In genomic region chr2:35338707-35339106, GRCm38 (mm10) we compare ENCODE assay signal across 12 mouse cellular contexts. TPM values are rescaled to one million over a fixed set of nuclear protein-coding genes. Genes with fewer than 3 reads are reported as not detected.
DNase-seq lines count a peak whose midpoint lies in the region; ATAC-seq and TF ChIP-seq lines count a peak whose summit lies in the region.
"Had no signal": no experiment of that assay in that cellular context is flagged by ENCODE, and none has a peak within 500 bp of the region (broad histone marks: within the 10 kb centered on the region; RNA-seq: fewer than 3 reads in every experiment).

No protein-coding gene starts in this region.

- H3K27ac ChIP-seq in heart, adult 2 months = peak overlapping the region; percentile 94
- H3K27ac ChIP-seq in heart, embryonic 11.5 days (ENCODE audit: low read depth, low read length) = no peak overlapping the region
- H3K27ac ChIP-seq in brown adipose tissue, adult 24 weeks (replicated peaks; ENCODE audit: low read depth, low read length) = peak overlapping the region; percentile 82
- H3K27ac ChIP-seq in intestine, embryonic 15.5 days = 0 out of 2 replicates have a peak overlapping the region, but pooled peaks have one; percentile 62
- no peak overlapping the region for H3K27ac ChIP-seq in hindbrain, postnatal 0 days
- H3K27ac ChIP-seq: midbrain, embryonic 13.5 days had no signal

- H3K9me3 ChIP-seq in heart, embryonic 11.5 days (replicated peaks; ENCODE audit: control insufficient read depth, low read length) = no peaks in the 10 kb centered on the region
- no peaks in the 10 kb centered on the region for H3K9me3 ChIP-seq in intestine, embryonic 15.5 days
- H3K9me3 ChIP-seq in hindbrain, postnatal 0 days (ENCODE audit: low read length) = no peaks in the 10 kb centered on the region; the same call in 1 of the 2 replicates
- H3K9me3 ChIP-seq: midbrain, embryonic 13.5 days had no signal

- no peak for TF ChIP-seq EP300 in heart, adult 2 months (IDR thresholded peaks at IDR 0.05; ENCODE audit: insufficient read depth, low read depth, low read length)

- 25% methylated on average over 6 of the region's 6 CpGs for WGBS in heart, adult 2 months
- WGBS in heart, embryonic 11.5 days (ENCODE audit: insufficient replicate concordance) = 81% methylated on average over 6 of the region's 6 CpGs
- WGBS in intestine, embryonic 15.5 days = 48% methylated on average over 6 of the region's 6 CpGs
- 70% methylated on average over 6 of the region's 6 CpGs for WGBS in hindbrain, postnatal 0 days

- H3K36me3 ChIP-seq in heart, adult 2 months (ENCODE audit: control insufficient read depth, insufficient read depth, low read length) = peaks cover 4% of the 10 kb centered on the region
- no peaks in the 10 kb centered on the region for H3K36me3 ChIP-seq in heart, embryonic 11.5 days (ENCODE audit: control insufficient read depth, insufficient read depth, low read length)
- H3K36me3 ChIP-seq in intestine, embryonic 15.5 days = no peaks in the 10 kb centered on the region
- H3K36me3 ChIP-seq in hindbrain, postnatal 0 days (ENCODE audit: insufficient read depth, low read length) = no peaks in the 10 kb centered on the region
- H3K36me3 ChIP-seq: midbrain, embryonic 13.5 days had no signal

- TF ChIP-seq CTCF in heart, adult 2 months (IDR thresholded peaks at IDR 0.05) = no peak
- no peak for TF ChIP-seq CTCF in hindbrain, postnatal 0 days (IDR thresholded peaks at IDR 0.05; ENCODE audit: low read depth)

- no peak overlapping the region for H3K9ac ChIP-seq in heart, adult 2 months (ENCODE audit: low read depth, low read length)
- no peak overlapping the region for H3K9ac ChIP-seq in heart, embryonic 11.5 days (ENCODE audit: low read depth, low read length)
- no peak overlapping the region for H3K9ac ChIP-seq in intestine, embryonic 15.5 days
- H3K9ac ChIP-seq in hindbrain, postnatal 0 days (replicated peaks; ENCODE audit: low read length) = no peak overlapping the region
- H3K9ac ChIP-seq: midbrain, embryonic 13.5 days had no signal

- H3K4me3 ChIP-seq in heart, adult 2 months = no peak overlapping the region
- no peak overlapping the region for H3K4me3 ChIP-seq in heart, embryonic 11.5 days (ENCODE audit: low read depth, low read length)
- no peak overlapping the region for H3K4me3 ChIP-seq in brown adipose tissue, adult 24 weeks (ENCODE audit: insufficient read depth, low read depth, low read length)
- no peak overlapping the region for H3K4me3 ChIP-seq in intestine, embryonic 15.5 days (replicated peaks)
- no peak overlapping the region for H3K4me3 ChIP-seq in hindbrain, postnatal 0 days (ENCODE audit: low read length)
- H3K4me3 ChIP-seq: midbrain, embryonic 13.5 days had no signal

- no peak for TF ChIP-seq POLR2A in heart, adult 2 months (IDR thresholded peaks at IDR 0.05; ENCODE audit: insufficient read depth, low read depth, low read length)

- no peak overlapping the region for H3K4me2 ChIP-seq in heart, embryonic 11.5 days
- H3K4me2 ChIP-seq in intestine, embryonic 15.5 days (replicated peaks) = no peak overlapping the region
- H3K4me2 ChIP-seq in hindbrain, postnatal 0 days (ENCODE audit: low read depth, low read length) = no peak overlapping the region
- H3K4me2 ChIP-seq: midbrain, embryonic 13.5 days had no signal

- intact Hi-C loops in heart, adult 2 months (cut with DNase I) = loop anchor here (5.0 kb wide), 1 partner anchor 136 kb away; the partner anchor contains the start of gene Rab14

- no peaks in the 10 kb centered on the region for H3K27me3 ChIP-seq in heart, adult 2 months (ENCODE audit: control insufficient read depth, insufficient read depth, low read length)
- H3K27me3 ChIP-seq in heart, embryonic 11.5 days (ENCODE audit: control insufficient read depth, insufficient read depth, low read length) = no peaks in the 10 kb centered on the region
- H3K27me3 ChIP-seq in intestine, embryonic 15.5 days (replicated peaks) = no peaks in the 10 kb centered on the region
- no peaks in the 10 kb centered on the region for H3K27me3 ChIP-seq in hindbrain, postnatal 0 days (ENCODE audit: insufficient read depth, low read length)
- H3K27me3 ChIP-seq: midbrain, embryonic 13.5 days had no signal

- peak; percentile 65 to 72 for DNase-seq in heart, adult 2 months
- peak; percentile 62 to 69 for DNase-seq in lung, postnatal 4 days
- DNase-seq in hindbrain, postnatal 0 days (ENCODE audit: low spot score) = no peak
- DNase-seq in frontal cortex, postnatal 14 days (ENCODE audit: low spot score in 2 of 2) = no peak
- no peak for DNase-seq in urinary bladder, adult 2 months (ENCODE audit: low spot score)
- DNase-seq: cerebellum, adult 9-11 months; layer of hippocampus, postnatal 36 days had no signal

- H3K79me2 ChIP-seq in heart, adult 2 months (replicated peaks; ENCODE audit: control insufficient read depth, insufficient read depth, low read length) = no peaks in the 10 kb centered on the region

- no peak for ATAC-seq in heart, embryonic 11.5 days (replicated peaks; ENCODE audit: insufficient number of reproducible peaks, low FRiP score, low TSS enrichment)
- no peak for ATAC-seq in intestine, embryonic 15.5 days
- no peak for ATAC-seq in hindbrain, postnatal 0 days
- ATAC-seq: midbrain, embryonic 13.5 days had no signal

- peaks cover 11% of the 10 kb centered on the region for H3K4me1 ChIP-seq in heart, adult 2 months (ENCODE audit: control insufficient read depth, insufficient read depth, low read length)
- peaks cover 12% of the 10 kb centered on the region; the same call in 1 of the 2 replicates for H3K4me1 ChIP-seq in heart, embryonic 11.5 days (ENCODE audit: control insufficient read depth, insufficient read depth, low read length)
- H3K4me1 ChIP-seq in brown adipose tissue, adult 24 weeks (ENCODE audit: control insufficient read depth, insufficient read depth, insufficient read length, low read length) = peaks cover 21% of the 10 kb centered on the region
- H3K4me1 ChIP-seq in intestine, embryonic 15.5 days (replicated peaks) = peaks cover 18% of the 10 kb centered on the region
- no peaks in the 10 kb centered on the region for H3K4me1 ChIP-seq in hindbrain, postnatal 0 days (ENCODE audit: insufficient read depth, low read length)

RNA-seq across cellular contexts. Expression of gene Stom, which starts 1.9 kb away (rescaled TPM):
- 10 to 100 TPM; 82.4 to 87.5 TPM for total RNA-seq in heart, adult 2 months (2021)
- 75.6 and 147 TPM in 2 replicates for polyA plus RNA-seq in heart, adult 2 months (2012; rRNA removed)
- polyA plus RNA-seq in heart, embryonic 11.5 days (2014; fragmentation: Nextera tagmentation; extraction: Ambion mirVana) = 39.6 and 46.1 TPM in 2 replicates
- 230 and 257 TPM in 2 replicates for polyA plus RNA-seq in brown adipose tissue, adult 24 weeks (2012; ENCODE audit: insufficient read depth, insufficient read length, missing spikeins)
- polyA plus RNA-seq in intestine, embryonic 15.5 days (2015; fragmentation: Nextera tagmentation; extraction: Ambion mirVana) = 62.7 and 70.0 TPM in 2 replicates
- total RNA-seq in hindbrain, postnatal 0 days (2014; rRNA removed) = 33.2 and 35.5 TPM in 2 replicates
- 30.8 and 32.1 TPM in 2 replicates for polyA plus RNA-seq in hindbrain, postnatal 0 days (2015; fragmentation: Nextera tagmentation; extraction: Ambion mirVana)
- polyA plus RNA-seq in urinary bladder, adult 2 months (2012; rRNA removed) = 67.9 and 82.5 TPM in 2 replicates

RNA-seq across cellular contexts. Expression of gene 4930568D16Rik, which starts 28.8 kb away (rescaled TPM):
- total RNA-seq in heart, adult 2 months (2021) = not detected
- not detected in 2 replicates for polyA plus RNA-seq in heart, adult 2 months (2012; rRNA removed)
- polyA plus RNA-seq in heart, embryonic 11.5 days (2014; fragmentation: Nextera tagmentation; extraction: Ambion mirVana) = not detected in 2 replicates
- not detected in 2 replicates for polyA plus RNA-seq in brown adipose tissue, adult 24 weeks (2012; ENCODE audit: insufficient read depth, insufficient read length, missing spikeins)
- not detected in 2 replicates for polyA plus RNA-seq in intestine, embryonic 15.5 days (2015; fragmentation: Nextera tagmentation; extraction: Ambion mirVana)
- not detected in 2 replicates for total RNA-seq in hindbrain, postnatal 0 days (2014; rRNA removed)
- not detected in 2 replicates for polyA plus RNA-seq in hindbrain, postnatal 0 days (2015; fragmentation: Nextera tagmentation; extraction: Ambion mirVana)
- polyA plus RNA-seq in urinary bladder, adult 2 months (2012; rRNA removed) = not detected in 2 replicates
- total RNA-seq: hematopoietic stem cell, adult 5-6 weeks; layer of hippocampus, postnatal 36 days had no signal
- polyA plus RNA-seq: midbrain, embryonic 13.5 days had no signal

RNA-seq across cellular contexts. Expression of gene 4930402F06Rik, which starts 58.3 kb away (rescaled TPM):
- total RNA-seq in heart, adult 2 months (2021) = not detected
- not detected in 2 replicates for polyA plus RNA-seq in heart, adult 2 months (2012; rRNA removed)
- not detected in 2 replicates for polyA plus RNA-seq in heart, embryonic 11.5 days (2014; fragmentation: Nextera tagmentation; extraction: Ambion mirVana)
- not detected in 2 replicates for polyA plus RNA-seq in brown adipose tissue, adult 24 weeks (2012; ENCODE audit: insufficient read depth, insufficient read length, missing spikeins)
- not detected in 2 replicates for polyA plus RNA-seq in intestine, embryonic 15.5 days (2015; fragmentation: Nextera tagmentation; extraction: Ambion mirVana)
- total RNA-seq in hindbrain, postnatal 0 days (2014; rRNA removed) = not detected in 2 replicates
- polyA plus RNA-seq in hindbrain, postnatal 0 days (2015; fragmentation: Nextera tagmentation; extraction: Ambion mirVana) = not detected in 2 replicates
- polyA plus RNA-seq in urinary bladder, adult 2 months (2012; rRNA removed) = not detected in 2 replicates
- total RNA-seq: hematopoietic stem cell, adult 5-6 weeks; layer of hippocampus, postnatal 36 days had no signal
- polyA plus RNA-seq: midbrain, embryonic 13.5 days had no signal

Comparison
In these comparisons a context has a peak if more than half of its experiments do, and no peak if none do; other contexts are left out.
1. H3K27ac ChIP-seq: peak in heart, adult 2 months (single experiment), brown adipose tissue, adult 24 weeks (single experiment) and intestine, embryonic 15.5 days (single experiment); none in heart, embryonic 11.5 days (single experiment) and hindbrain, postnatal 0 days (single experiment).
2. DNase-seq: peak in heart, adult 2 months (2 of 2) and lung, postnatal 4 days (2 of 2); none in hindbrain, postnatal 0 days (single experiment), frontal cortex, postnatal 14 days (0 of 2) and urinary bladder, adult 2 months (single experiment).